Mouse (Mus musculus) MEL (cell line): ENCODE data around the gene Ugt1a10. TPM values are rescaled to one million over a fixed set of nuclear protein-coding genes. Genes with fewer than 3 reads are reported as not detected.
"Not testable (repeated sequence)": the region's sequence is repeated elsewhere in the genome, so short reads cannot be mapped to it uniquely, and the experiment has no call there.

ENCODE experiments used
- DNase-seq: peaks from one replicate; pipeline ENCODE4 v3.0.0; 2011; ENCODE audit warnings: low read depth, low spot score
- H3K27ac ChIP-seq: 2 replicates; pipeline ENCODE4 v1.5.1; 2012; ENCODE audit warnings: low read depth, mild to moderate bottlenecking, control low read depth, low read length, moderate library complexity; ENCODE audit not compliant: control insufficient read depth
- H3K27me3 ChIP-seq, 2 experiments: fragments of 150-350 bp in 1 of 2; sonication (generic) in 1 of 2; 2 replicates each; pipeline ENCODE4 v1.6.1; 2012; ENCODE audit warnings: low read length in 2 of 2, mild to moderate bottlenecking in 2 of 2, improper control_type of control experiment in 1 of 2, moderate library complexity in 1 of 2; ENCODE audit not compliant: insufficient read depth in 2 of 2, control insufficient read depth in 1 of 2
- H3K36me3 ChIP-seq, 2 experiments: 2 replicates each; pipeline ENCODE4 v1.6.1; 2012 to 2014; ENCODE audit warnings: low read length in 2 of 2, improper control_type of control experiment in 1 of 2, inconsistent platforms in 1 of 2, mild to moderate bottlenecking in 1 of 2; ENCODE audit not compliant: insufficient read depth in 2 of 2, control insufficient read depth in 1 of 2
- H3K4me1 ChIP-seq, 2 experiments: fragments of 150-350 bp in 1 of 2; sonication (generic) in 1 of 2; 2 replicates each; pipeline ENCODE4 v1.6.1; 2012; ENCODE audit warnings: low read length in 2 of 2, improper control_type of control experiment in 1 of 2, mild to moderate bottlenecking in 1 of 2; ENCODE audit not compliant: insufficient read depth in 2 of 2, control insufficient read depth in 1 of 2
- H3K4me3 ChIP-seq, 2 experiments: fragments of 150-350 bp in 1 of 2; sonication (generic) in 1 of 2; 2 replicates each; pipeline ENCODE4 v1.5.1; 2012; ENCODE audit warnings: low read depth in 2 of 2, low read length in 2 of 2, mild to moderate bottlenecking in 2 of 2, moderate library complexity in 2 of 2, control low read depth in 1 of 2, improper control_type of control experiment in 1 of 2; ENCODE audit not compliant: control insufficient read depth in 1 of 2, insufficient read depth in 1 of 2
- H3K79me2 ChIP-seq: 2 replicates; pipeline ENCODE4 v1.6.1; 2012; ENCODE audit warnings: mild to moderate bottlenecking, low read length, moderate library complexity; ENCODE audit not compliant: control insufficient read depth, poor library complexity, insufficient read depth
- H3K9ac ChIP-seq: 2 replicates; pipeline ENCODE4 v1.6.1; 2012; ENCODE audit warnings: low read depth, mild to moderate bottlenecking, control low read depth, low read length, moderate library complexity; ENCODE audit not compliant: control insufficient read depth, poor library complexity, severe bottlenecking
- H3K9me3 ChIP-seq: fragments of 150-350 bp; sonication (generic); replicated peaks from 2 replicates; pipeline ENCODE4 v1.6.1; 2012; ENCODE audit warnings: mild to moderate bottlenecking, low read length, improper control_type of control experiment, moderate library complexity; ENCODE audit not compliant: insufficient read depth
- BHLHE40 ChIP-seq: IDR thresholded peaks from 2 replicates; pipeline ENCODE4 v1.6.1; 2012; ENCODE audit warnings: low read depth, mild to moderate bottlenecking, inconsistent platforms, low read length, improper control_type of control experiment, borderline replicate concordance
- CHD1 ChIP-seq: IDR thresholded peaks from 2 replicates; pipeline ENCODE4 v1.6.1; 2012; ENCODE audit warnings: low read depth, mild to moderate bottlenecking, inconsistent platforms, low read length, improper control_type of control experiment
- CTCF ChIP-seq, 3 experiments: IDR thresholded peaks in 2 of 3; conservative IDR thresholded peaks in 1 of 3; 2 replicates each; pipeline ENCODE4 v1.5.1; 2011 to 2012; ENCODE audit warnings: low read length in 3 of 3, low read depth in 2 of 3, mild to moderate bottlenecking in 2 of 3, improper control_type of control experiment in 1 of 3, inconsistent platforms in 1 of 3, mixed read lengths in 1 of 3, moderate library complexity in 1 of 3; ENCODE audit not compliant: control insufficient read depth in 1 of 3, insufficient read depth in 1 of 3, poor library complexity in 1 of 3, severe bottlenecking in 1 of 3
- E2F4 ChIP-seq: IDR thresholded peaks from 2 replicates; pipeline ENCODE4 v1.6.1; 2011; ENCODE audit warnings: low read depth, low read length, improper control_type of control experiment, borderline replicate concordance
- EP300 ChIP-seq, 2 experiments: IDR thresholded peaks; 2 replicates each; pipeline ENCODE4 v1.6.1; 2011; ENCODE audit warnings: improper control_type of control experiment in 2 of 2, low read length in 2 of 2, low read depth in 1 of 2, mild to moderate bottlenecking in 1 of 2
- GATA1 ChIP-seq: IDR thresholded peaks from 2 replicates; pipeline ENCODE4 v1.6.1; 2011; ENCODE audit warnings: low read depth, low read length, improper control_type of control experiment
- KAT2A ChIP-seq: conservative IDR thresholded peaks from 2 replicates; pipeline ENCODE4 v1.6.1; 2012; ENCODE audit warnings: low read depth, low read length, improper control_type of control experiment, inconsistent platforms
- MAZ ChIP-seq: IDR thresholded peaks from 2 replicates; pipeline ENCODE4 v1.6.1; 2012; ENCODE audit warnings: low read depth, mild to moderate bottlenecking, inconsistent platforms, low read length, improper control_type of control experiment
- MYB ChIP-seq: IDR thresholded peaks from 2 replicates; pipeline ENCODE4 v1.6.1; 2011; ENCODE audit warnings: mild to moderate bottlenecking, low read depth, low read length, improper control_type of control experiment
- NELFE ChIP-seq: IDR thresholded peaks from 2 replicates; pipeline ENCODE4 v1.6.1; 2011; ENCODE audit warnings: low read depth, low read length, improper control_type of control experiment
- POLR2A ChIP-seq, 2 experiments: IDR thresholded peaks; 2 replicates each; pipeline ENCODE4 v1.6.1; 2011 to 2012; ENCODE audit warnings: low read length in 2 of 2, mild to moderate bottlenecking in 2 of 2, control low read depth in 1 of 2, improper control_type of control experiment in 1 of 2, low read depth in 1 of 2, moderate library complexity in 1 of 2; ENCODE audit not compliant: control insufficient read depth in 1 of 2, insufficient read depth in 1 of 2, poor library complexity in 1 of 2
- POLR2AphosphoS2 ChIP-seq: IDR thresholded peaks from 2 replicates; pipeline ENCODE4 v1.6.1; 2011; ENCODE audit warnings: low read length, improper control_type of control experiment
- RAD21 ChIP-seq: IDR thresholded peaks from 2 replicates; pipeline ENCODE4 v1.6.1; 2011; ENCODE audit warnings: mild to moderate bottlenecking, low read depth, low read length, improper control_type of control experiment
- RCOR1 ChIP-seq: IDR thresholded peaks from 2 replicates; pipeline ENCODE4 v1.6.1; 2012; ENCODE audit warnings: low read depth, mild to moderate bottlenecking, inconsistent platforms, low read length, improper control_type of control experiment
- SMC3 ChIP-seq: IDR thresholded peaks from 2 replicates; pipeline ENCODE4 v1.6.1; 2011; ENCODE audit warnings: low read depth, low read length, improper control_type of control experiment
- TBP ChIP-seq: IDR thresholded peaks from 2 replicates; pipeline ENCODE4 v1.8.0; 2011; ENCODE audit warnings: low read depth, low read length, improper control_type of control experiment
- USF2 ChIP-seq, 2 experiments: IDR thresholded peaks; 2 replicates each; pipeline ENCODE4 v1.6.1; 2011 to 2012; ENCODE audit warnings: improper control_type of control experiment in 2 of 2, low read length in 2 of 2, borderline replicate concordance in 1 of 2, inconsistent platforms in 1 of 2, low read depth in 1 of 2, mild to moderate bottlenecking in 1 of 2; ENCODE audit not compliant: insufficient read depth in 1 of 2
- ZMIZ1 ChIP-seq: IDR thresholded peaks from 2 replicates; pipeline ENCODE4 v1.6.1; 2012; ENCODE audit warnings: low read depth, mild to moderate bottlenecking, inconsistent platforms, low read length, improper control_type of control experiment, moderate library complexity
- polyA plus RNA-seq, 2 experiments: library from polyadenylated mRNA; stranded (reverse) in 1 of 2; unstranded in 1 of 2; fragments of >175 nt in 1 of 2; fragments of >200 nt in 1 of 2; gene quantifications; 2 replicates each; pipeline versions ENCODE4 v1.2.1 to v1.2.4; 2012; ENCODE audit warnings: low replicate concordance in 2 of 2, low read depth in 1 of 2; ENCODE audit not compliant: insufficient read length in 2 of 2, insufficient read depth in 1 of 2, missing spikeins in 1 of 2
- total RNA-seq: library from RNA; depleted of rRNA; stranded (reverse); fragments of 300-350 nt; gene quantifications from 2 replicates; pipeline ENCODE4 v1.2.3, GENCODE M21; 2012

Gene Ugt1a10
- total and polyA plus RNA-seq, 3 experiments = not detected

DNA sequence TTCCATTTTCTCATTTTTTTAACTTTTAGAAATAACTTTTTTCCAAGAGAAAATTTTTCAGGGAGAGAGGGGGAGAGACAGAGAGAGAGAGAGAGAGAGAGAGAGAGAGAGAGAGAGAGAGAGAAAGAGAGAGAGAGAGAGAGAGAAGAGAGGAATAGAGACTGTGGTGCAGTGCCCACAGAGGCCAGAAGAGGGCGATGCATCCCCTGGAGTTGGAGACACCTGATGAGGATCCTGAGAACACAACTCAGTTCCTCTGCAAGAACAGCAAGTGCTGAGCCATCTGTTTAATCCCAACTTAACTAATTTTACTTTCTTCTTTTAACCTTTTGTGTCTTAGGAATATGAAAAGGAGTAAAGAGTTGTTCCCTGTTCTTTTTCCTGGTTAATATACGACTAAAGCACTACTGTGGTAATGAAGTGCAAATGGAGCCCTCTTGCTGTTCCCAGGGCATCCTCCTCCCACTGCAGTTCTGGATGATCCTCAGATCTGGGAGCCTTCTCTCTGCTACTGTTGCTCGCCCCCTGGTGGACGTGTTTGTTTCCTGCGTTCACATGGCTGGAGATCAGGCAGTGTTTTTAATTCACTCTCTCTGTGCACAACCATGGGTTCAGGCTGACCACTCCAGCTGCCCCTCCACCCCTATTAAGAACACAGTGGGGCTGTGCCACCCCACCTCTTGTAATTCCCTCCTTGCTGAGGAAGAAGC, 88.9 kb downstream of the Ugt1a10 start:
- not testable (repeated sequence) for H3K79me2 ChIP-seq, H3K27ac ChIP-seq, H3K4me1 ChIP-seq, H3K4me3 ChIP-seq, H3K27me3 ChIP-seq
- TF ChIP-seq CTCF (IDR thresholded peaks at IDR 0.05 in 2 of 3, conservative IDR thresholded peaks at IDR 0.05 in 1 of 3; ENCODE audit: control insufficient read depth in 1 of 3, insufficient read depth in 1 of 3, low read depth in 2 of 3, low read length in 3 of 3, poor library complexity in 1 of 3, severe bottlenecking in 1 of 3) = peak; percentile 33 to 55 (median 44); a peak in 4 of 6 replicates
- peak; percentile 33 for TF ChIP-seq RAD21
- TF ChIP-seq SMC3 = peak; percentile 41
- TF ChIP-seq, all 39 proteins: peak for 3; not testable (repeated sequence) for 36
- H3K9ac ChIP-seq, H3K9me3 ChIP-seq, H3K36me3 ChIP-seq: not testable (repeated sequence)
- DNase-seq = peak; percentile 40

DNA sequence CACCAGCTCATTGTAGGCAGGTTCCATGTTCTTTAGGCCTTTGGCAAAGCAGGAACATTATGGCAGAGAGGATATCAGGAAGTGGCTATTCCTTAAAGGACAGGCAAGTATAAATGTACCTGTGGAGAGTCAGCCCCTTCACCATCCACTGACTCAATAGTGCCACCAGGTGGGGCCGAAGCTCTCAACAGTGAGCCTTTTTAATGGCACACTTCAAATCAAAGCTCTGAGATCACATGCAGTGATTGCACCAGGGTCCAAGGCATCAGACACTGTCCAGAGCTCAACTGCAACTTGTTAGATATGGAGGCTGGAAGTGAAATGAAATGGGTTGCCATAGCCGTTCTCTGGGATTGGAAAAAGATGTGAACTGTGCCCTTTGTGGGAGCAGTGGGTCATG, 90.1 kb downstream of the Ugt1a10 start:
- not testable (repeated sequence) for H3K36me3 ChIP-seq, H3K27me3 ChIP-seq, H3K4me3 ChIP-seq, H3K4me1 ChIP-seq, H3K9ac ChIP-seq, H3K27ac ChIP-seq, H3K9me3 ChIP-seq, H3K79me2 ChIP-seq
- TF ChIP-seq RCOR1 (peak; percentile 51; the same call in 1 of the 2 replicates), RAD21 (peak; percentile 10), CTCF (IDR thresholded peaks at IDR 0.05 in 2 of 3, conservative IDR thresholded peaks at IDR 0.05 in 1 of 3; ENCODE audit: control insufficient read depth in 1 of 3, insufficient read depth in 1 of 3, low read depth in 2 of 3, low read length in 3 of 3, poor library complexity in 1 of 3, severe bottlenecking in 1 of 3) (peak; percentile 2 to 33 (median 33); a peak in 3 of 6 replicates), SMC3 (peak; percentile 28; the same call in 1 of the 2 replicates)
- peak; percentile 13 for DNase-seq

DNA sequence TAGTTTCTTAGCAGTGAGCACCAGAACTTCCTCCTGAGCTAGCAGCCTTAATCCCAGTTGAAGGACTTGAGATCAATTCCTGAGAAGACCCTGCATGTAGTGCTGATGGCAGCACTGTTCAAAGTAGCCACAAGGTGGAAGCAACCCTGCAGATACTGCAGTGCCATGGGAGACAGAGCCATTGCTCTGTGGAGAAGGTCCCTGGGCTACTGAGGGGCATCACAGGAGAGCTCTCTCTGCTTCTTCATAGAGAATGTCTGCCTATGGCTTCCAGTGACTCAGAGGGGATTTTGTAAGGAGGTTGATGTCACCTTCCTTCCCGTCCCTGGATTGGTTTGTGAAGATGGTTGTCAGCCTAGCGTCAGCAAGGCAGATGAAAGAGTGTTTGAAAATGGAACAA, 94.9 kb downstream of the Ugt1a10 start:
- H3K9me3 ChIP-seq, H3K79me2 ChIP-seq, H3K36me3 ChIP-seq, H3K27me3 ChIP-seq, H3K27ac ChIP-seq, DNase-seq, H3K4me1 ChIP-seq, H3K4me3 ChIP-seq, H3K9ac ChIP-seq: not testable (repeated sequence)

GRCm38 (mm10) chr1:88158430-88158829, 103.2 kb downstream of the Ugt1a10 start:
- Histone ChIP-seq H3K4me1 (no peaks in the 10 kb centered on the region), H3K27ac (no peak overlapping the region), H3K9ac (no peak overlapping the region), H3K79me2 (no peaks in the 10 kb centered on the region), H3K9me3 (no peaks in the 10 kb centered on the region), H3K27me3 (no peaks in the 10 kb centered on the region), H3K4me3 (no peak overlapping the region), H3K36me3 (no peaks in the 10 kb centered on the region)
- DNase-seq = no peak
- TF ChIP-seq SMC3 = no peak
- TF ChIP-seq USF2 (IDR thresholded peaks at IDR 0.05; ENCODE audit: borderline replicate concordance in 1 of 2, insufficient read depth in 1 of 2, low read depth in 1 of 2, low read length in 2 of 2) = no peak
- TF ChIP-seq KAT2A = no peak
- no peak for TF ChIP-seq NELFE
- no peak for TF ChIP-seq MYB
- TF ChIP-seq ZMIZ1 = no peak
- no peak for TF ChIP-seq POLR2AphosphoS2
- no peak for TF ChIP-seq CHD1
- TF ChIP-seq POLR2A (IDR thresholded peaks at IDR 0.05; ENCODE audit: control insufficient read depth in 1 of 2, insufficient read depth in 1 of 2, low read depth in 1 of 2, low read length in 2 of 2, poor library complexity in 1 of 2) = no peak
- no peak for TF ChIP-seq TBP
- TF ChIP-seq E2F4 = no peak
- TF ChIP-seq MAZ = no peak
- TF ChIP-seq RAD21 = no peak
- no peak for TF ChIP-seq EP300 (IDR thresholded peaks at IDR 0.05; ENCODE audit: low read depth in 1 of 2, low read length in 2 of 2)
- TF ChIP-seq CTCF (IDR thresholded peaks at IDR 0.05 in 2 of 3, conservative IDR thresholded peaks at IDR 0.05 in 1 of 3; ENCODE audit: control insufficient read depth in 1 of 3, insufficient read depth in 1 of 3, low read depth in 2 of 3, low read length in 3 of 3, poor library complexity in 1 of 3, severe bottlenecking in 1 of 3) = no peak
- no peak for TF ChIP-seq BHLHE40
- no peak for TF ChIP-seq GATA1
